Mouse (Mus musculus) c-Kit-positive CD71-negative TER-119-negative erythroid progenitor cells, embryonic 14.5 days (primary cell): ENCODE data around the gene Atraid.

Experiments used
- DNase-seq: peaks from one replicate; pipeline ENCODE4 v3.0.0-alpha.2; 2013; ENCODE audit warnings: low read depth

The Atraid gene

DNA sequence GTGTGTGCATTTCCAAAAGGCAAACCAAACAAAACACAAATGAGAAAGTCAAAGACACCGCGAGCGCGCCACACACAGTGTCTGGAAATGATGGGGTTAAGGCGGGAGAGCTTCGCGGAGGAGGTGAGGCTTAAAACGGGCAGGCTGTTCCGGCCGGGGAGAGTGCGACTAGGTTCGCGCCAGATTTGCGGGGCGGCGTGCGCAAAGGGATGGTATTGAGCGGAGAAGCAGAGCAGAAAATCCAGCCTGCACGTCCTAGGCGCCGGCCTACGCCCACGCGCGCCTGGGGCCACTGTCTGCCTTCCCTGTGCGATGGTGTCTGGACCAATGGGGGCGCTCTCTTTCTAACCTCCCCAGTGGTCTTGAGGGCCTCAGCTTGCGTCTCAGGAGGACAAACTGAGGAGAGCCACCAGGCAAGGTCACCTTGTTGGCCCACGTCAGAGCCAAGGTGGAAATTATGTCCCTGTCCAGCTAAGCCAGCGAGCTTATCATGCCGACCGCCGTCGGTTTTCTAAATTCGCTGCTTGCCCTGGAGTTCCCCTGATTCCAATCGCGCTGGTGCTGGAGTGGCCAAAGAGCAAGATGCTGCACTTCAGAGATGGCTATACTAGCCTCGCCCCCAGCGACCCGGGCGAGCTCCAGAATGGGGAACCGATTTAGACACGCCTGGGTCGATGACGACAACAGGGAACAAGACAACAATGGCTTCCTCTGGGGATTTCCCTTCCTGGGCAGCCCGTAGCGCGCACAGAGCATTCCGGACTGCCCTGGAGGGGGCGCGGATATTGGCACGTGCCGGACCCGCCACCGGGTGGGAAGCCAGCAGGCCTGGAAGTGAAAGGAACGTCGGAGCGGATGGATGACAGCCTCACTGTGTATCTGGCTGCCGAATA lies 46.9 kb downstream of the Atraid start:
- DNase-seq: peak; percentile 68

DNA sequence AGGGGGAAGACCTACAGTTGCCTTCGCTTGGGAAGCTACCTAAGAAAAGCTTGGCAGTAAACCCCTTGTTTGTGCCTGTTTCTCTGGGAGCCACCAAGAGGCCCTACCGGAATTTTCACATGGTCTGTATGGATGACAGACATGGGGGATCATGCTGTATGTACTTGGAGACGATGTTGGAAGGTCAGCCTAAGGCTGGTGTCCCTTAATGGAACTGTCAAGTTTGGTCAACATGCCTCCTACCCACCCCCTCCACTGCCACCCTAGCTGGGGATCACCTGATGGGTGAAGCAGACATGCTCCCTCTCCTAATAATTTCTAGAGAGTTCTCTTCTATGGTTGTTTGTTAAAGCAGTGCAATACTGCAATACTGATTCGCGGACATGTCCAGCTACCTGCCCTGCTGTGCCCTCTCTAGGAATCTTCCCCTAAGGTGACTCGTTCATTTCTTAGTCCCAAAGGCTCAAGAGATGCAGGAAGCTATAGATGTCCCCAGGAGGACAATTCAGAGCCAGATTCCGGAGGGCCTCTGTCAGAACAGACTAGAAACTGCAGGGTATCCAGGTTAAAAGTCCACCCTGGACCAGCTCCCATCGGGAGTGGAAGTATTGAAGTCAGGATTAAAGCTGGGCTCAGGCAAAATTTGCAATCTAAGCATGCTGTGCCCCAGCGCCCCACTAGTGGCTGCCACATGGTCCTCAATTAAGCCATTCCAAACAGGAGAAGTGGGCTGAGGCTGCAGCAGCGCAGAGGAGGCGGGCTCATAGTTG lies 47.8 kb downstream of the Atraid start:
- no peak for DNase-seq
